Mouse (Mus musculus) neural tube, embryonic 11.5 days (tissue): ENCODE data around the gene Tnfrsf18. TPM values are rescaled to one million over a fixed set of nuclear protein-coding genes. Genes with fewer than 3 reads are reported as not detected.

Source experiments
- ATAC-seq: fragments of 200-750 bp; cut with Nextera tagmentation; 2 replicates; pipeline ENCODE4 v1.8.0; 2017; ENCODE audit warnings: moderate number of reproducible peaks, mild to moderate bottlenecking, moderate TSS enrichment, moderate library complexity; ENCODE audit not compliant: insufficient read depth, low FRiP score, low TSS enrichment
- DNase-seq: peaks from one replicate; pipeline ENCODE4 v3.0.0-alpha.2; 2015; ENCODE audit warnings: low spot score
- H3K27ac ChIP-seq: fragments of 300-500 bp; sonication (generic); 2 replicates; pipeline ENCODE4 v1.5.1; 2014; ENCODE audit warnings: low read depth, mild to moderate bottlenecking, low read length
- H3K27me3 ChIP-seq: fragments of 300-500 bp; sonication (generic); 2 replicates; pipeline ENCODE4 v1.6.1; 2014; ENCODE audit warnings: mild to moderate bottlenecking, low read length, mixed read lengths; ENCODE audit not compliant: control insufficient read depth, insufficient read depth
- H3K36me3 ChIP-seq: fragments of 300-500 bp; sonication (generic); 2 replicates; pipeline ENCODE4 v1.6.1; 2014; ENCODE audit warnings: mild to moderate bottlenecking, low read length, moderate library complexity, mixed read lengths; ENCODE audit not compliant: control insufficient read depth, insufficient read depth
- H3K4me1 ChIP-seq: fragments of 300-500 bp; sonication (generic); 2 replicates; pipeline ENCODE4 v1.6.1; 2014; ENCODE audit warnings: low read length, mixed read lengths; ENCODE audit not compliant: control insufficient read depth, insufficient read depth
- H3K4me2 ChIP-seq: fragments of 300-500 bp; sonication (generic); 2 replicates; pipeline ENCODE4 v1.6.1; 2014; ENCODE audit warnings: low read depth, mild to moderate bottlenecking, moderate library complexity
- H3K4me3 ChIP-seq: fragments of 300-500 bp; sonication (generic); 2 replicates; pipeline ENCODE4 v1.5.1; 2014; ENCODE audit warnings: low read depth, low read length
- H3K9ac ChIP-seq: fragments of 300-500 bp; sonication (generic); 2 replicates; pipeline ENCODE4 v1.6.1; 2014; ENCODE audit warnings: mild to moderate bottlenecking, low read length
- H3K9me3 ChIP-seq: fragments of 300-500 bp; sonication (generic); 2 replicates; pipeline ENCODE4 v1.6.1; 2016; ENCODE audit warnings: low read length; ENCODE audit not compliant: control insufficient read depth
- WGBS: fragments of 180-500 bp; shearing (Covaris S2); extraction: QIAGEN DNeasy Blood & Tissue Kit; methylation state at CpG from one replicate; pipeline ENCODE4 v1.1.7; 2014; 5-methylcytosine and 5-hydroxymethylcytosine counted together
- polyA plus RNA-seq: library from polyadenylated mRNA; unstranded; fragments of >200 nt; fragmentation: Nextera tagmentation; extraction: Ambion mirVana; gene quantifications from 2 replicates; pipeline ENCODE4 v1.2.1, GENCODE M21; 2014

The Tnfrsf18 gene
- polyA plus RNA-seq, 1 experiment from 2014 or later, result 0.62 TPM

DNA sequence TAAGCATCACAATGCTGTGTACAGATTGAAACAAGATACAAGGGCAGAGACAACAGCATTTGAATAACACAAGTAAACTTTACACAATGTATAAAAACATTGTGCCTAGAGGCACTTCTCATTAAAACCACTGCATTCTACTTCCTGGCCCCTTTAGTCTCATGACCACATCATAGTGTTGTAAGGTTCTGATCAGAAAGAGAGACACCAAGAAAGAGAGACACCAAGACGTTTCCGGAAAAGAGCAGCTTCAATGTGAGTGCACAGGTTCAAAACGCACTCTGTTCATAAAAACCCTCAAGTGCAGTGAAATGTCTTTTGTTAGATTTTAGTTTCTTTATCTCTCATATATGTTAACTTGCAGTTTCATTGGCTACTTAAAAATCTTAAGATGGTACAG is 21.9 kb upstream of the Tnfrsf18 start:
- DNase-seq, result no peak
- Histone ChIP-seq H3K27ac (no peak overlapping the region), H3K9ac (no peak overlapping the region), H3K4me2 (no peak overlapping the region), H3K4me1 (no peaks in the 10 kb centered on the region), H3K9me3 (no peaks in the 10 kb centered on the region), H3K4me3 (no peak overlapping the region), H3K36me3 (peaks cover 18% of the 10 kb centered on the region), H3K27me3 (no peaks in the 10 kb centered on the region)
- WGBS, result 91% methylated on average over 3 of the region's 3 CpGs
- ATAC-seq, result no peak

DNA sequence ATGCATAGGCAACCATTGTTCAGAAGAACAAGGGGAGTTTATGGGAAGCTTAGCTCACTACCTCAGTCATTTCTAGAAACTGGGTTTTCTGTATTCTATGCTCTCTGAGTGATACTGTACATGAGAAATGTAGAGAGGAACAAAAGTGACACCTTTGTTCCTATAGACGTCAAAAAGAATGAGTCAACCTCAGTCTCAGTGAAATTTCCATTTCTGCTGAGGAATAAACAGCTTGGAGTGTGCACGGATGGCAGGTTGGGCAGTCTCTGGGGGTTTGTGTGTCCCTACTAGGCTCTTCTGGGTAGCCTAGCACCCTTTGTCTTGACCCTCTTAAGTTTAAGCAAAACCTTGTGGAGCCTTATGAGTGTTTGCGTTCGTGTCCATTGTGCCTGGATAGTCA is 17.6 kb upstream of the Tnfrsf18 start:
- H3K27me3 ChIP-seq, result no peaks in the 10 kb centered on the region
- no peak overlapping the region for H3K4me3 ChIP-seq
- no peak overlapping the region for H3K27ac ChIP-seq
- H3K36me3 ChIP-seq, result peaks cover 12% of the 10 kb centered on the region
- no peaks in the 10 kb centered on the region for H3K9me3 ChIP-seq
- H3K9ac ChIP-seq, result no peak overlapping the region
- 91% methylated on average over 4 of the region's 4 CpGs for WGBS
- ATAC-seq (no peak), DNase-seq (no peak)
- H3K4me2 ChIP-seq, result no peak overlapping the region
- no peaks in the 10 kb centered on the region for H3K4me1 ChIP-seq

DNA sequence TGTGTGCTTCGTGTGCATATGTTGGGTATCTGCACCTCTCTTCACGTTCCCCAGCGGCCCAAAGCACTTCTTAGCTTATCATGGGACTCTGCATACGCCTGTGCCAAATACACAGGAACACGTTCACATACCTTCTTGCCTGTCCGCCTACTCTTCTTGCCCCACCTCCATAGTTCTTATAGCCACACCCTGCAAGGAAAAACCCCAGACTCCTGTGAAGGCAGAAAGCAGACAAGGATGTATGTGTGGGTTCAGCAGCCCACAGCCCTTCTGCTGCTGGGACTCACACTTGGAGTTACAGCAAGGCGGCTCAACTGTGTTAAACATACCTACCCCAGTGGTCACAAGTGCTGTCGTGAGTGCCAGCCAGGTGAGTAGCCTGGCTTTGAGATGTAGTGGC is 12.3 kb upstream of the Tnfrsf18 start, which contains the start of gene Tnfrsf4:
TSS of gene Tnfrsf4 (plus strand) at position 207 of the 400 bp plus-strand sequence.
- DNase-seq, result no peak

DNA sequence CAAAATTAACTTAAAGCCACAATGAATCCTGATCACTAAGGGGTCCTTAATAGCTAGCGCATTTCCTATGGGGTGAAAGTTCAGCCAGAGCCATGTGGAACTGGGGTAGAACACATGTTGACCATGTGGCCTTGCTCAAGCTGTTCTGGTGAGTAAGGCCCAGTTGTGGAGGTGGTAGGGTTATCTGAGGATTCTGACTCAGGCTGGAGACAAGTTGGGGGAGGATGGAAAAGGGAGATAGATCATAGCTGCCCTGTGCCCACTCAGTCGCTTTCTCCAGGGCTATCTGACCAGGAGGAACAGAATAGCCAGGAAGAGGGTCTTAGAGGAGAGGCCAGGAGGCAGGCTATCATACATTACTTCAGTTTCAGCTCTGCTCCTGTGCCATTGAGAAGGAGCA is 11.5 kb upstream of the Tnfrsf18 start:
- 81% methylated on average over 2 of the region's 2 CpGs for WGBS
- no peaks in the 10 kb centered on the region for H3K27me3 ChIP-seq
- no peak overlapping the region for H3K27ac ChIP-seq

More for the DNA sequence above, 12.3 kb upstream of the Tnfrsf18 start, which contains the start of gene Tnfrsf4:
- no peak for ATAC-seq
- 85% methylated on average over 8 of the region's 8 CpGs for WGBS
- Histone ChIP-seq H3K9ac (no peak within 1 kb of the TSS), H3K27ac (no peak within 1 kb of the TSS), H3K4me1 (no peaks in the 10 kb centered on the region), H3K36me3 (peaks cover 9% of the 10 kb centered on the region), H3K27me3 (no peaks in the 10 kb centered on the region), H3K9me3 (no peaks in the 10 kb centered on the region), H3K4me3 (no peak within 1 kb of the TSS), H3K4me2 (no peak within 1 kb of the TSS)

DNA sequence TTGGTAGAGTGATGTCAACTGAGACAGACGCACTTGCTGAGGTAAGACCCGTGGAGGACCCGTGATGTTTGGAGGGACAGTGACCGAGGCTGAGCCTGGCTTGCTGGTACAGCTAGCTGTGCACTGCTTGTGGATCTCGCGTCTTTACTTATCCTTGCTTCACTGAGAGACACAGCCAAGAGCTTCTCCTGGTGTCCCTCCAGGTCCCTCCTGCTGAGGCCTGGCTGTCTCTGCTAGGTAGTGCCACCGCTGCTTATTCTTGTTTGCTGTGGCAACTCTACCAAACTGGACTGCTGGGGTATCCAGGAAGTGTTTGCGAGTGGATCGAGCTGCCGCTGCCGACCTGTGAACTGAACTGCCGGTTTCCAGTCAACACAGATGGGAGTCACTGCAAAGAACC is 6.2 kb upstream of the Tnfrsf18 start:
- no peak overlapping the region for H3K4me3 ChIP-seq
- DNase-seq (no peak), ATAC-seq (no peak)
- H3K27ac ChIP-seq, result no peak overlapping the region
- no peak overlapping the region for H3K4me2 ChIP-seq
- no peaks in the 10 kb centered on the region for H3K4me1 ChIP-seq
- H3K27me3 ChIP-seq, result no peaks in the 10 kb centered on the region
- no peaks in the 10 kb centered on the region for H3K36me3 ChIP-seq
- no peak overlapping the region for H3K9ac ChIP-seq
- 90% methylated on average over 12 of the region's 12 CpGs for WGBS
- no peaks in the 10 kb centered on the region for H3K9me3 ChIP-seq

More for the DNA sequence above, 11.5 kb upstream of the Tnfrsf18 start:
- Histone ChIP-seq H3K9me3 (no peaks in the 10 kb centered on the region), H3K4me3 (no peak overlapping the region), H3K36me3 (peaks cover 8% of the 10 kb centered on the region), H3K4me2 (no peak overlapping the region), H3K9ac (no peak overlapping the region), H3K4me1 (no peaks in the 10 kb centered on the region)
- DNase-seq, result no peak
- no peak for ATAC-seq

DNA sequence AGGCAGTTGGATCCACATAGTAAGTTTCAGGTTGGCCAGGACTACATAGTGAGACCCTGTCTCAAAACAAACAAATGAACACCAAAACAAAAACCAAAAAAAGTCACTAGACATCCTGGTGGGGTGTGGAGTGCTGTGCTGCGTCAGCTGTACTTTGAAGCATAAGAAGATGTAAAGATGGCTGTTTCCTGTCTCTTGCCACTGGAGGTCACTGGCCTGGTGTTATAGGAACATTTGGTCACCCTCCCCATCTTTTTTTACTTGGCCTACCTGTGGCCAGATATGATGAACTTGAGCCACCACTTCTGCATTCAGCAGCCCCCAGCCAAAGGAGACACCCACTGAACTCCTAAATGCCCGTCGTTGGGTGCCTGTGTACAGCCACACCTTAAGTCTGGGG is 4.6 kb upstream of the Tnfrsf18 start:
- H3K9ac ChIP-seq, result no peak overlapping the region
- no peaks in the 10 kb centered on the region for H3K36me3 ChIP-seq
- DNase-seq (no peak), ATAC-seq (no peak)
- 67% methylated on average over 3 of the region's 3 CpGs for WGBS
- H3K4me1 ChIP-seq, result no peaks in the 10 kb centered on the region
- no peak overlapping the region for H3K27ac ChIP-seq
- H3K9me3 ChIP-seq, result no peaks in the 10 kb centered on the region
- no peak overlapping the region for H3K4me2 ChIP-seq
- no peak overlapping the region for H3K4me3 ChIP-seq
- H3K27me3 ChIP-seq, result no peaks in the 10 kb centered on the region

DNA sequence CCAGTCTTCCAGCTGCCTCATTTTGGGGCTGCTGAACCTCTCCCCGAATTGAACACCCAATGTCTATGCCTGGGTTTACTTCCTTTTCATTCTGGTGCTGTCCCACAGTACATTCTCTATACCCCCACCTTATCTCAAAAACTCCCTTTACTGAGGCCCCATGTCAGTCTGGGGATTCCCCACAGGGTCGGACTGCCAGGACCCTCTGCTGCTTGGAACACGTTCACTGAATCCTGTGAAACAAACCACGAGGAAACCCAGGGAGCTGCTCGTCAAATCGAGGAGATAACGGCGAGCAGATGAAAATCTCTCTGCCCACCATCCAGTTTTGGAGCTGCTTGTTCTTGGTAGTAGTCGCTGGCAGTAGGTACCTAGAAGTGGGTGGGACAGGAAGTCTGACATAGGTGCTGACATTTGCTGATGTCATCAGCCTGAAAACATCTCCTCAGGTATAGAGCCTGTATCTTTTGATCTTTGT is 4.0 kb upstream of the Tnfrsf18 start:
- no peaks in the 10 kb centered on the region for H3K4me1 ChIP-seq
- no peak overlapping the region for H3K4me2 ChIP-seq
- no peaks in the 10 kb centered on the region for H3K9me3 ChIP-seq
- H3K27me3 ChIP-seq, result no peaks in the 10 kb centered on the region
- DNase-seq (no peak), ATAC-seq (no peak)
- H3K27ac ChIP-seq, result no peak overlapping the region
- no peak overlapping the region for H3K4me3 ChIP-seq
- no peaks in the 10 kb centered on the region for H3K36me3 ChIP-seq
- H3K9ac ChIP-seq, result no peak overlapping the region
- 81% methylated on average over 9 of the region's 9 CpGs for WGBS

DNA sequence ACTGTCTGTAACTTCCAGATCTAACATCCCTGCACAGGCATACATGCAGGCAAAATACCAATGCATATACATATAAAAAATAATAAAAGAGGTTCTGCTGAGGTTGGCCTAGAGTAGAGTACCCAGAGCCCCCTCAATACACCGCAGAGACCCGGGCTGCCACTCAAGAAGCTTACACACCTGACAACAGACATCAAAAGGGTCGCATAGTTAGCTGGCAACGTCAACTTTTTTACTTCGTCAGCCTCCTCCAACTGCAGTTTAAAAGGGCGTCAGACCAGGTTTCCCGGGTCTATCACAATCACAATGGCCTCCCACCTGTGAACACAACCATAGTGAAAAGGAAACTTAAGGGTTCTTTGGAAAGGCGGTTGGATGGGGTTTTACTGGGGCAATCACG is 2.4 kb upstream of the Tnfrsf18 start:
- 85% methylated on average over 9 of the region's 9 CpGs for WGBS
- H3K27me3 ChIP-seq, result no peaks in the 10 kb centered on the region
- no peak overlapping the region for H3K4me2 ChIP-seq
- H3K36me3 ChIP-seq, result peaks cover 4% of the 10 kb centered on the region; the same call in 1 of the 2 replicates
- DNase-seq (no peak), ATAC-seq (no peak)
- no peak overlapping the region for H3K27ac ChIP-seq
- no peaks in the 10 kb centered on the region for H3K4me1 ChIP-seq
- H3K9ac ChIP-seq, result no peak overlapping the region
- no peak overlapping the region for H3K4me3 ChIP-seq
- H3K9me3 ChIP-seq, result no peaks in the 10 kb centered on the region

DNA sequence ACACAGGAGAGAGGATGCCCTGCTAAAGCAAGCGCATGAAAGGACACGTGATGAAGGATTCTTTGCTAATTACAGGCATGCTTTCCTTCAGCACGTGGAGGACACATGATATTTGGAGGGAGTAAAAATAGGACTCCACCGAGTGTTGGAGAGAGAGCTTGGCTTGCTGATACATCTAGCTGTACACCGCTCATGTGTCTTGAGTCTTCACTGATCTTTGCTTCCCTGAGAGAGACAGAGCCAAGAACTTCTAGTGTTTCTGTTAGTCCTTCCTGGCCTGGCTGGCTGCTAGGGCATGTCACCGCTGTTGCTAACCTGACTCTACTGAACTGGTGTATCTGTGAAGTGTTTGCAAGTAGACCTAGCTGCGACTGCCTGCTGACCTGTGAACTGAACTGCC is 1.8 kb upstream of the Tnfrsf18 start:
- peaks cover 4% of the 10 kb centered on the region; the same call in 1 of the 2 replicates for H3K36me3 ChIP-seq
- ATAC-seq (no peak), DNase-seq (no peak)
- no peaks in the 10 kb centered on the region for H3K27me3 ChIP-seq
- whole genome bisulfite sequencing, result 91% methylated on average over 7 of the region's 7 CpGs
- H3K4me2 ChIP-seq, result no peak overlapping the region
- H3K9me3 ChIP-seq, result no peaks in the 10 kb centered on the region
- no peak overlapping the region for H3K4me3 ChIP-seq
- H3K9ac ChIP-seq, result no peak overlapping the region
- H3K4me1 ChIP-seq, result no peaks in the 10 kb centered on the region
- no peak overlapping the region for H3K27ac ChIP-seq
